Mouse (Mus musculus): ENCODE data around the gene Kif5c.

DNA sequence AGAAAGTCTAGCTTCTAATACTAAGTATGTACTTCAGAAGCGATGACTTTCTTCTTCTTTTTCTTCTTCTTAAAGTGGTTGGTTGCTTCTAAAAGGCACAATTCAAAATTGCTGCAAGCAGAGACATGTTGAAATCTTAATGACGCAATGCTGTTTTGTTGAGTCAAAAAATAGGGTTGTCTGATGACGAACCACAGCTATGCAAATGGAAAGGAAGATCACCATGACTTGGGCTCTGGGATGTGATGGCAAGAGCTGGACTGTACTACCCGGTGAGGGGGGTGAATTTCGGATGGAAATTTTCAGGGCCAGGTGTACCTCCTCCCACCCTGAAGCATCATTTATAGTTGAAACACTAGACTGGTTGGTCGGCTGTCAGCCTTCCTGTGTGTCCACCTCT is 190.4 kb downstream of the Kif5c start:
- TF ChIP-seq POLR2A (IDR thresholded peaks at IDR 0.05; ENCODE audit: control insufficient read depth, low read depth, low read length), result no peak
- no peak for TF ChIP-seq CTCF (IDR thresholded peaks at IDR 0.05; ENCODE audit: control insufficient read depth, insufficient read depth, insufficient replicate concordance, low read depth, low read length)

Data from testis, adult 2 months (tissue).